Mouse (Mus musculus) thymus, adult 2 months (tissue): ENCODE results near the gene Ikzf4. TPM values are rescaled to one million over a fixed set of nuclear protein-coding genes. Genes with fewer than 3 reads are reported as not detected.
"Not testable (repeated sequence)": the region's sequence is repeated elsewhere in the genome, so short reads cannot be mapped to it uniquely, and the experiment has no call there.

Experiments used
- DNase-seq: peaks from one replicate; pipeline ENCODE4 v3.0.0; 2021
- H3K27ac ChIP-seq: fragments of 200-500 bp; 2 replicates; pipeline ENCODE4 v1.5.1; 2012; ENCODE audit warnings: low read length, control low read depth; ENCODE audit not compliant: control insufficient read depth, insufficient read depth
- H3K27me3 ChIP-seq: fragments of 200-500 bp; 2 replicates; pipeline ENCODE4 v1.6.1; 2012; ENCODE audit warnings: mild to moderate bottlenecking, low read length, moderate library complexity, mixed read lengths; ENCODE audit not compliant: control insufficient read depth, insufficient read depth
- H3K36me3 ChIP-seq: fragments of 200-500 bp; 2 replicates; pipeline ENCODE4 v1.6.1; 2012; ENCODE audit warnings: mild to moderate bottlenecking, low read length, moderate library complexity; ENCODE audit not compliant: control insufficient read depth, insufficient read depth
- H3K4me1 ChIP-seq: fragments of 200-500 bp; replicated peaks from 2 replicates; pipeline ENCODE4 v1.6.1; 2012; ENCODE audit warnings: low read length; ENCODE audit not compliant: control insufficient read depth, insufficient read depth
- H3K4me3 ChIP-seq: fragments of 200-500 bp; 2 replicates; pipeline ENCODE4 v1.5.1; 2012; ENCODE audit warnings: mild to moderate bottlenecking, low read length, control low read depth, moderate library complexity; ENCODE audit not compliant: control insufficient read depth, insufficient read depth
- CTCF ChIP-seq: fragments of 200-500 bp; IDR thresholded peaks from 2 replicates; pipeline ENCODE4 v1.5.1; 2012; ENCODE audit warnings: mild to moderate bottlenecking, control low read depth, low read length, moderate library complexity, borderline replicate concordance; ENCODE audit not compliant: control insufficient read depth, poor library complexity, insufficient read depth; ENCODE audit errors: extremely low read depth
- POLR2A ChIP-seq: fragments of 200-500 bp; IDR thresholded peaks from 2 replicates; pipeline ENCODE4 v1.6.1; 2012; ENCODE audit warnings: mild to moderate bottlenecking, low read length, control low read depth, moderate library complexity; ENCODE audit not compliant: control insufficient read depth, poor library complexity, insufficient read depth; ENCODE audit errors: extremely low read depth
- WGBS: fragments of 180-500 bp; shearing (Covaris S2); methylation state at CpG from one replicate; pipeline ENCODE4 v1.1.7; 2018; 5-methylcytosine and 5-hydroxymethylcytosine counted together
- polyA plus RNA-seq: library from polyadenylated mRNA; depleted of rRNA; stranded (reverse); fragments of >200 nt; gene quantifications from 2 replicates; pipeline ENCODE4 v1.2.3, GENCODE M21; 2012

Ikzf4 gene
- polyA plus RNA-seq, 1 experiment = 6.7 TPM

DNA sequence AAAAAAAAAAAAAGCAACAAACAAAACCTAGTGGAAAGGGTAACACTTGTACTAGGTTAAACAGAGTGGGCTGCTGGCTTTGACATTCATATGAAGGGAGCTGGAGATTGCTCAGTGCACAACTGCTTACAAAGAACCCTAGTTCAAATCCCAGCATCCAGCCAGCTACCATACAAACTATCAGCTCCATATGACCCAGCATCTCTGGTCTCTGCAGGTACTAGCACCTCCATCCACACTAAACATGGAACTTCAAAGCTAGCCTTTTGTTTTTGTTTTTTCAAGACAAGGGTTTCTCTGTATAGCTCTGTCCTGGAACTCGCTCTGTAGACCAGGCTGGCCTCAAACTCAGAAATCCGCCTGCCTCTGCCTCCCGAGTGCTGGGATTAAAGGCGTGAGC lies 23.1 kb downstream of the Ikzf4 start:
- WGBS = 97% methylated on average over 4 of the region's 4 CpGs
- H3K4me3 ChIP-seq = no peak overlapping the region
- H3K4me1 ChIP-seq = peaks cover 6% of the 10 kb centered on the region
- TF ChIP-seq CTCF = no peak
- no peak for TF ChIP-seq POLR2A
- H3K27me3 ChIP-seq = no peaks in the 10 kb centered on the region
- no peak overlapping the region for H3K27ac ChIP-seq
- H3K36me3 ChIP-seq = peaks cover 14% of the 10 kb centered on the region
- DNase-seq = no peak

DNA sequence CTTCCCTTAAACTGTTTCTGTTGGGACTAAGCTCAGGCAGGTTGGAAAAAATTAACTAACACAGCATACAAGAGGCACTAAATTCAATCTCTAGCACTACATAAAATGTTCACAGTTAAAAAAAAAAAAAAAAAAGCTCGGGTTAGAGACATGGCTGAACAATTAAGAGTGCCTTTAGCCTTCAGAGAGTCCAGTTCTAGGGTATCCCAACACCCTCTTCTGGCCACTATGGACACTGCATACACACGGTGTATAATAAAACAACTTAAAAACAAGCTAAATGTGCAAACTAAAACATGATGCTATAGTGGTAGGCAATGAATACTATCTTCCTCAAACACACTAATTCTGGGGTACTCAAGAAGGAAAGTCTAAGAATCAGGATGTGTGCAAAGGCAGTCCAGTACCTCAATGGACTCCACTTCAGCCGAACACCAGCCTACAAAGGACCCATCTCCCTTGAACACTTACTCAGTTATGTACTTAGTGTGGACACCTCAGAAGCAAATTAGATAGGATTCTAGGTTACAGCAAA lies 23.7 kb downstream of the Ikzf4 start:
- no peak for DNase-seq
- H3K36me3 ChIP-seq = peaks cover 14% of the 10 kb centered on the region
- H3K4me3 ChIP-seq = no peak overlapping the region
- peaks cover 6% of the 10 kb centered on the region for H3K4me1 ChIP-seq
- TF ChIP-seq POLR2A = no peak
- no peak for TF ChIP-seq CTCF
- no peak overlapping the region for H3K27ac ChIP-seq
- 79% methylated on average over 3 of the region's 3 CpGs for WGBS
- H3K27me3 ChIP-seq = no peaks in the 10 kb centered on the region

DNA sequence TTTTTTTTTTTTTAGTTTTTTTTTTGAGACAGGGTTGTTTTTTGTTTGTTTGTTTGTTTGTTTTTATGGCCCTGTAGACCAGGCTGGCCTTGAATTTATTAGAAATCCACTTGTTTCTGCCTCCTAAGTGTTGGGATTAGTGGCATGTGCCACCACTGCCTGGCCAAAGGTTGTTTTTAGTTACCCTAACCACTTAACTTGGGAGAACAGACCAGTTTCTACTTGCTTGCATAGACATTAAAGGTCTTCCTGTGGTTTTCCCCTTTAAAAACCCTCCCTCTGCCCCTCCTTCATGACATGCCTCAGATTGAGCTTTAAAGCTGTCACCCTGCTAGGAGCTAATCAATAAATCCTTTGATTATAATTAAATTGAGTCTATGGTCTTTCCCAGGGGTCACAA lies 25.6 kb downstream of the Ikzf4 start:
- no peak for TF ChIP-seq POLR2A
- TF ChIP-seq CTCF = no peak
- DNase-seq = no peak
- Histone ChIP-seq H3K4me1 (peaks cover 3% of the 10 kb centered on the region; the same call in 1 of the 2 replicates), H3K36me3 (peaks cover 14% of the 10 kb centered on the region), H3K27ac (no peak overlapping the region), H3K4me3 (no peak overlapping the region), H3K27me3 (no peaks in the 10 kb centered on the region)

DNA sequence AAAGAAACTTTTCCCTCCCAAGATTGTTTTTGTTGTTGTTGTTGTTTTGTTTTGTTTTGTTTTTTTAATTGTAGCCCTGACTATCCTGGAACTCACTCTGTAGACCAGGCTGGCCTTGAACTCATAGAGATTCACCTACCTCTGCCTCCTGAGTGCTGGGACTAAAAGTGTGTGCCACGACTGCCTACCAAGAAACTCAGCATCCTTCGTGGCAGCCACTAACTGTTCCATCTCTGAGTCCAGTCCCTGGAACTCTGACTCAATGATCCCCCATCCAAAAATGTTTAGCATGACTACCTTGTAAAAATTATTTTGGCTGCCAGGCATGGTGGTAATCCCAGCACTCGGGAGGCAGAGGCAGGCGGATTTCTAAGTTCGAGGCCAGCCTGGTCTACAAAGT lies 26.6 kb downstream of the Ikzf4 start:
- 96% methylated on average over 5 of the region's 5 CpGs for WGBS
- not testable (repeated sequence) for H3K27ac ChIP-seq

DNA sequence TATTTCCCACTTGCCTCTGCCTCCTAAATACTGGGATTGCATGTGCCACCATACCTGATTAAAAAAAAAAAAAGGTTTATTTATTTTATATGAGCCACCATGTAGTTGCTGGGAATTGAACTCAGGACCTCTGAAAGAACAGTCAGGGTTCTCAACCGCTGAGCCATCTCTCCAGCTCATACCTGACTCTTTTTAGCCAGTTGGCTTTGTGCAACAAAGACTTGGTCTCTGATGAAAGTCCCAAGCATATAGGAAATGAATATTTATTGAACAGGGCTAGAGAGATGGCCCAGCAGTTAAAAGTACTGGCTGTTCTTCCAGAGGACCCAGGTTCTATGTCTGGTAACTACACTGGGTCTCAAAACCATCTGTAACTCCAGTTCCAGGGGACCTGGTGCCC lies 27.2 kb downstream of the Ikzf4 start:
- 97% methylated on average over 1 of the region's 1 CpGs for WGBS
- no peaks in the 10 kb centered on the region for H3K27me3 ChIP-seq
- H3K4me3 ChIP-seq = no peak overlapping the region
- H3K36me3 ChIP-seq = no peaks in the 10 kb centered on the region
- H3K4me1 ChIP-seq = no peaks in the 10 kb centered on the region; the same call in 1 of the 2 replicates
- DNase-seq = no peak
- no peak overlapping the region for H3K27ac ChIP-seq
- no peak for TF ChIP-seq CTCF
- no peak for TF ChIP-seq POLR2A

More for the DNA sequence above, 26.6 kb downstream of the Ikzf4 start:
- not testable (repeated sequence) for H3K4me1 ChIP-seq, H3K36me3 ChIP-seq, H3K27me3 ChIP-seq, H3K4me3 ChIP-seq, DNase-seq

DNA sequence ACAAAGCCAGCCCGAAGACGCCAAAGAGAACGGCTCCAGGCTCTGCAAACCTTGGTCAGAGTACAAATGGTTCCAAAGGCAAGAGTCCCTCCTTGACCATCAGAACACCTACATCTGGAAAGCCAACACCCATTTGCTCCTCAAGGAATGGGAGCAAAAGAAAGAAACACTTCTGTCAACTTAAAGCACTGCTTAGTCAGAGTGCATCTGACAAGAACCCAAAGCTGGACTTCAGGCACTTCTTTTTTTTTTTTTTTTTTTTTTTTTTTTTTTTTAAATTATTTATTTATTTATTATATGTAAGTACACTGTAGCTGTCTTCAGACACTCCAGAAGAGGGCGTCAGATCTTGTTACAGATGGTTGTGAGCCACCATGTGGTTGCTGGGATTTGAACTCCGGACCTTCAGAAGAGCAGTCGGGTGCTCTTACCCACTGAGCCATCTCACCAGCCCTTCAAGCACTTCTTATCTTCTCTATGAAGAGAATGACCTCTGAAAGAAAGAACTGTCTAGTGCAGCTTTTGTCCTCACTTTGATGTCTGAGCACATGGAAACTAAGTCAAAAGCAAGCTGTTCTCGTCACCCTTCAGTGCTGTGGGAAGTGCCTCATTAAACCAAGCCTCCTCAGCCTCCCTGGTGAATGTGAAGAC lies 29.9 kb downstream of the Ikzf4 start:
- not testable (repeated sequence) for DNase-seq, H3K27ac ChIP-seq, H3K4me3 ChIP-seq, H3K4me1 ChIP-seq, H3K27me3 ChIP-seq, H3K36me3 ChIP-seq
- 91% methylated on average over 6 of the region's 7 CpGs for WGBS

DNA sequence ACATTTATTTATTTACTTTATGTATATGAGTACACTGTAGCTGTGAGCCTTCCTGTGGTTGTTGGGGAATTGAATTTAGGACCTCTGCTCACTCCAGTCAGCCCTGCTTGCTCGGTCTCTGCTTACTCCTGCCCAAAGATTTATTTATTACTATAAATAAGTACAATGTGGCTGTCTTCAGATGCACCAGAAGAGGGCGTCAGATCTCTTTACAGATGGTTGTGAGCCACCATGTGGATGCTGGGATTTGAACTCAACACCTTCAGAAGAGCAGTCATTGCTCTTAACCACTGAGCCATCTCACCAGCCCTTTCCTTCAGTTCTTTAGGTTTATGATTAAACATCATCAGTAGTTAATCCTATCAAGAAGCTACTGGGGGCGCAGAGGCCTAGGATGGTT lies 30.9 kb downstream of the Ikzf4 start:
- 67% methylated on average over 3 of the region's 3 CpGs for WGBS
- DNase-seq = no peak
- Histone ChIP-seq H3K36me3 (no peaks in the 10 kb centered on the region), H3K4me3 (no peak overlapping the region), H3K27ac (no peak overlapping the region), H3K27me3 (no peaks in the 10 kb centered on the region), H3K4me1 (peaks cover 2% of the 10 kb centered on the region)
- TF ChIP-seq CTCF = no peak
- no peak for TF ChIP-seq POLR2A

DNA sequence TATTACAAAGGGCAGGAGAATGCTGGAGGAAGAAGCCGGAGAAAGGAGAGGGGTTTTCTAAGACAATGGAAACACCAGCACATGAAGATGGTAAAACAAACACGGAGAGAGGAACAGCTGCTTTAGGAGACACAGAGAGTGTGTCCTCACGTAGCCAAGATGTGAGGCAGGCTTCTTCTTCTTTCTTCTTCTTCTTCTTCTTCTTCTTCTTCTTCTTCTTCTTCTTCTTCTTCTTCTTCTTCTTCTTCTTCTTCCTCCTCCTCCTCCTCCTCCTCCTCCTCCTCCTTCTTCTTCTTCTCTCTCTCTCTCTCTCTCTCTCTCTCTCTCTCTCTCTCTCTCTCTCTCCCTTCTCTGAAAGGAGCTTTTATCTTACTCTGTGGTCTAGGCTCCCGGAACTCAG lies 32.0 kb downstream of the Ikzf4 start:
- WGBS = 73% methylated on average over 4 of the region's 4 CpGs
- H3K4me1 ChIP-seq, H3K36me3 ChIP-seq, H3K4me3 ChIP-seq, DNase-seq, H3K27ac ChIP-seq, H3K27me3 ChIP-seq: not testable (repeated sequence)
